Mouse (Mus musculus): ENCODE results near the gene Gm10775. TPM values are rescaled to one million over a fixed set of nuclear protein-coding genes. Genes with fewer than 3 reads are reported as not detected.

The Gm10775 gene
- not detected for polyA plus RNA-seq (2017; shearing (Covaris generic))

GRCm38 (mm10) chr13:65259239-65259638 lies at the start of gene Gm10775:
Gene Gm10775, plus strand, starts transcription at chr13:65259539.

DNA sequence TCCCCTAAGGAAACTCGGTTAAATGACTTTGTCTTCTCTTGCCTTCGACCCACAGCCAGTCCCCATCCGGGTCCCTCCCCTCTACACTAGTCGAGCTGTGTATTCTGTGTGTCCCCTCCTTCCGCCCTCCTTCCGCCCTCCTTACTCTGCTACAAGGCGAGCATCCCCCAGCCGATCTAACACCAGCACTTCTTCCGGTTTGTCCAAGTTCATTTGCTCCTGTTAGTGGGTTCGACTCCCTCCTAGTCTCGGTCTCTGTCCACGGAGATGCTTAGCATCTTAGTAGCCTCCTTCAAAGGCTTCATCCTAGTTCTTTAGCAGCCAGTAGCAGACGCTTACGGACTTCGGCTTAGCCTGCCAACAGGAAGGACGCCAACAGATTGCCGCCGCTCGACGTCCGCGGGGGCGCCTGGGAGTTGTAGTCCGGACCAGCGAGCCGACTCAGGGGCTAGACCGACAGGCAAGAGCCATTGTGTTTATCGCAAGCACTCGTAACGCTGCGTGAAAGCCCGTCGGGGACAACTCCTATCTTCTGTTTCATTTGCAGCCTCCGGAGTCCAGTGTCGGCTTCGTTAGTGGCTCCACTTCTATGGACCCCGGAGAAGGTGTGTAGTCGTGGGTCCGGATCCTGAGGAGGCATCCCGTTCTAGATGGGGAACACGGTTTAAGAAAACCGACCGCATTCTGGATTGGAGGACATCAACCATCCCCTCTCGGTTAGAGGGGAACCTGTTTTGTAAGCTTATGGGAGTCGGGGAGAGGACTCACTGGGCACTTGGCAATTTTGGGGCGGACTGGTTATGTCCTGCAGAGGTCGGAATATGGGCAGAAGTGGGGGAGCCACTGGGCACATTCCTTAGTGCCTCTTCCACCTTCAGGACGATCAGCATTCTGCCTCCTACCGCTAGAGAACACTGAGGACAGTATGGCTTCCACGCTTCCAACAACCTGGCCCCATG lies 19.3 kb downstream of the Gm10775 start, which contains the start of gene Zfp369:
Gene Zfp369 (plus strand): TSS at position 432 of the 959 bp plus-strand sequence.

Other genes with a start within 250 kb of the Gm10775 start
- gene Spata31d1c, start 226.5 kb upstream of the Gm10775 start, polyA plus RNA-seq (2017; shearing (Covaris generic)), result not detected
- not detected for gene Prss47, start 206.8 kb upstream of the Gm10775 start, polyA plus RNA-seq (2017; shearing (Covaris generic))
- 30.9 TPM for gene Mfsd14b, start 146.6 kb upstream of the Gm10775 start, polyA plus RNA-seq (2017; shearing (Covaris generic))
- not detected for gene Olfr465-ps1, start 121.5 kb upstream of the Gm10775 start, polyA plus RNA-seq (2017; shearing (Covaris generic))
- gene Olfr466, start 109.3 kb upstream of the Gm10775 start, polyA plus RNA-seq (2017; shearing (Covaris generic)), result 0.07 TPM
- gene Nlrp4f, start 53.6 kb upstream of the Gm10775 start, polyA plus RNA-seq (2017; shearing (Covaris generic)), result not detected
- gene Zfp369, start 19.3 kb downstream of the Gm10775 start, polyA plus RNA-seq (2017; shearing (Covaris generic)), result 18.6 TPM